Mouse (Mus musculus) CH12.LX (cell line): ENCODE measurements at regions not wholly inside any gene's neighbourhood (a gene's known extent, or its start where the extent isn't known, plus 50 kb on each side); places are given as distances from the start of the nearest gene placed in this dataset.

ENCODE experiments used
- CHD1 ChIP-seq: IDR thresholded peaks from 2 replicates; pipeline ENCODE4 v1.6.1; 2012; ENCODE audit warnings: low read depth, low read length, improper control_type of control experiment, inconsistent platforms
- CTCF ChIP-seq, 2 experiments: IDR thresholded peaks in 1 of 2; conservative IDR thresholded peaks in 1 of 2; 2 replicates each; pipeline ENCODE4 v1.5.1; 2011 to 2012; ENCODE audit warnings: low read depth in 2 of 2, low read length in 2 of 2, improper control_type of control experiment in 1 of 2, inconsistent platforms in 1 of 2, mild to moderate bottlenecking in 1 of 2, moderate library complexity in 1 of 2
- EP300 ChIP-seq: IDR thresholded peaks from 2 replicates; pipeline ENCODE4 v1.6.1; 2011; ENCODE audit warnings: low read length, improper control_type of control experiment
- MAZ ChIP-seq: IDR thresholded peaks from 2 replicates; pipeline ENCODE4 v1.6.1; 2012; ENCODE audit warnings: low read depth, mild to moderate bottlenecking, inconsistent platforms, low read length, improper control_type of control experiment, moderate library complexity
- POLR2A ChIP-seq: IDR thresholded peaks from 2 replicates; pipeline ENCODE4 v1.6.1; 2011; ENCODE audit warnings: low read depth, mild to moderate bottlenecking, improper control_type of control experiment, low read length
- SIN3A ChIP-seq: IDR thresholded peaks from 2 replicates; pipeline ENCODE4 v1.6.1; 2012; ENCODE audit warnings: low read length, improper control_type of control experiment, inconsistent platforms
- UBTF ChIP-seq: IDR thresholded peaks from 2 replicates; pipeline ENCODE4 v1.6.1; 2012; ENCODE audit warnings: low read depth, mild to moderate bottlenecking, inconsistent platforms, low read length, improper control_type of control experiment, moderate library complexity
- ZMIZ1 ChIP-seq: IDR thresholded peaks from 2 replicates; pipeline ENCODE4 v1.6.1; 2012; ENCODE audit warnings: low read depth, mild to moderate bottlenecking, inconsistent platforms, low read length, improper control_type of control experiment
- ZNF384 ChIP-seq: IDR thresholded peaks from 2 replicates; pipeline ENCODE4 v1.6.1; 2012; ENCODE audit warnings: low read depth, low read length, improper control_type of control experiment, inconsistent platforms

DNA sequence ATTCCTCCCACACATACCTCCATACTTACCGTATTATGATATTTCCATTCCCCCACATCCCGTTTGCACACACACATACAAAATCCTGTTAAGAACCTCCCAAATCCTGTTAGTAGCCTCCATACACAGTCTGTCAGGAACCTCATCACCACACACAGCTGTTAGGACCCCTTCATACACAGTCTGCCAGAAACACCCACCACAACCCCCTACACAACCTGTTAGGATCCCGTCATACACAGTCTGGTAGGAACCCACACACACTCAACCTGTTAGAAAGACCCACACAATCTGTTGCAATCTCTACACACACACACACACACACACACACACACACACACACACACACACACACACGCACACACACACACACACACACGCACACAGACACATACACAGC is 187.5 kb upstream of the Fat4 start:
- no peak for TF ChIP-seq MAZ
- TF ChIP-seq CHD1 = no peak
- no peak for TF ChIP-seq CTCF (conservative IDR thresholded peaks at IDR 0.05 in 1 of 2, IDR thresholded peaks at IDR 0.05 in 1 of 2; ENCODE audit: low read depth in 2 of 2, low read length in 2 of 2)
- no peak for TF ChIP-seq ZNF384
- no peak for TF ChIP-seq POLR2A
- no peak for TF ChIP-seq EP300
- no peak for TF ChIP-seq SIN3A
- TF ChIP-seq ZMIZ1 = no peak
- no peak for TF ChIP-seq UBTF
